Mouse (Mus musculus): ENCODE measurements at regions not wholly inside any gene's neighbourhood (a gene's known extent, or its start where the extent isn't known, plus 50 kb on each side); places are given as distances from the start of the nearest gene placed in this dataset.

- Histone ChIP-seq H3K4me1 (ENCODE audit: control insufficient read depth, insufficient read depth, low read length) (no peaks in the 10 kb centered on the region), H3K9ac (ENCODE audit: low read length) (no peak overlapping the region), H3K9me3 (replicated peaks; ENCODE audit: control insufficient read depth, low read length) (peaks cover 5% of the 10 kb centered on the region; the same call in 1 of the 2 replicates), H3K36me3 (ENCODE audit: control insufficient read depth, insufficient read depth, low read length) (no peaks in the 10 kb centered on the region), H3K4me2 (ENCODE audit: low read length) (no peak overlapping the region), H3K27ac (ENCODE audit: low read depth, low read length) (no peak overlapping the region), H3K27me3 (replicated peaks; ENCODE audit: control insufficient read depth, insufficient read depth, low read length) (no peaks in the 10 kb centered on the region), H3K4me3 (ENCODE audit: low read depth, low read length) (no peak overlapping the region)
- DNase-seq (ENCODE audit: low spot score) (no peak), ATAC-seq (no peak)
- 72% methylated on average over 1 of the region's 1 CpGs for WGBS
Observed at GRCm38 (mm10) chr6:37711766-37712165, 158.8 kb upstream of the Trim24 start.

DNA sequence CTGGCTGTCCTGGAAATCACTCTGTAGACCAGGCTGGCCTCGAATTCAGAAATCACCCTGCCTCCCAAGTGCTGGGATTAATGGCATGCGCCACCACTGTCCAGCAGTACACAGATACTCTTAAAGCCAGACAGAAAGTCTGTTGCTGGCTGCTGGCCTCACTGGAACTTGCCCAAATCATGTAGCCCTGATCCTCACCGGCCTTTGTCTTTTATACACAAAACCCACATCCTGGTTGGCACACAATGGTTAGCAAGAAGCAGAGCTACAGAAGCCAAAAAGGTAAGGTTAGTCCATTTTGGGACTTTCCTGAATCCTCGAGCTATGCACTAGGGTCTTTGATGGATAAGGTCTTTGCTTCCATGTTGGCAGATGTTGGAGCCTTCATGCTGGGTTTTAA lies 157.2 kb upstream of the Trim24 start:
- no peaks in the 10 kb centered on the region for H3K36me3 ChIP-seq (ENCODE audit: control insufficient read depth, insufficient read depth, low read length)
- H3K27me3 ChIP-seq (replicated peaks; ENCODE audit: control insufficient read depth, insufficient read depth, low read length) = no peaks in the 10 kb centered on the region
- WGBS = 90% methylated on average over 4 of the region's 4 CpGs
- H3K9ac ChIP-seq (ENCODE audit: low read length) = no peak overlapping the region
- no peak overlapping the region for H3K4me3 ChIP-seq (ENCODE audit: low read depth, low read length)
- no peak overlapping the region for H3K4me2 ChIP-seq (ENCODE audit: low read length)
- H3K27ac ChIP-seq (ENCODE audit: low read depth, low read length) = no peak overlapping the region
- ATAC-seq = no peak
- DNase-seq (ENCODE audit: low spot score) = no peak
- H3K4me1 ChIP-seq (ENCODE audit: control insufficient read depth, insufficient read depth, low read length) = no peaks in the 10 kb centered on the region
- 0 out of 2 replicates have a peak, but pooled peaks cover 3% of the 10 kb centered on the region for H3K9me3 ChIP-seq (replicated peaks; ENCODE audit: control insufficient read depth, low read length)

DNA sequence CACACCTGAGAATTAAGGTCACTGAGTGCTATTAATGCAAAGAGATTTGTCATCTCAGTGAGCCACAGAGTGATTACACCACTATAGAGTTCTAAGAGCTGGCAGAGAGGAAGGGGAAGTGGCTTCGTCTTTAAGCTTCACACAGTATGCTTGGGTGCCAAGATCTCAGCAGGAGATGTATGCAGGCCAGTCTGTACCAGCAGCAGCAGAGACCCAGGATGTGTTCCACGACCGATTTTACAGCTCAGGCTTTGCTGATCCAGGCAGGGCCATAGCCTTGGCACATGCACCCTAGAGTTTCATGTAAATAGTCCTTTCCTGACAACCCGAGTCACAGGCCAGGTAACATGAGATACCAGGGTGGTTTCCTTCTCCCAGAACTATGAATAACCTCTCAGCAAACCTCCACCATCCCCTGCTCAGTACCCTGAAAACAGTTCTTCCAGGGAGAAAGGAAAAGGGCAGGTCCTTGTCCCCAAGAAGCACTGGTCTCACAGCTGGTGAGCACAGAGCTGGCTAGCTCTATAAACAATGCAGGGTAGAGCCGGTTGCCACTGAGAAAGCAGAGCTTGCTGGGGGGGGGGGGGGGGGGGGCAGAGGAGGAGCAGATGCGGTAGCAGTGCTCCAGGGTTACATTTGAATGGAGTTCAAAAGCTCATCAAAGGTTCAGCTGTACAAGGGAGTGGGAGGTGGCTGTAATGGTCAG lies 156.2 kb upstream of the Trim24 start:
- ATAC-seq (no peak), DNase-seq (ENCODE audit: low spot score) (peak; percentile 21)
- H3K4me2 ChIP-seq (ENCODE audit: low read length) = no peak overlapping the region
- no peaks in the 10 kb centered on the region for H3K4me1 ChIP-seq (ENCODE audit: control insufficient read depth, insufficient read depth, low read length)
- no peak overlapping the region for H3K4me3 ChIP-seq (ENCODE audit: low read depth, low read length)
- H3K9me3 ChIP-seq (replicated peaks; ENCODE audit: control insufficient read depth, low read length) = 0 out of 2 replicates have a peak, but pooled peaks cover 3% of the 10 kb centered on the region
- no peak overlapping the region for H3K9ac ChIP-seq (ENCODE audit: low read length)
- H3K27ac ChIP-seq (ENCODE audit: low read depth, low read length) = no peak overlapping the region
- no peaks in the 10 kb centered on the region for H3K36me3 ChIP-seq (ENCODE audit: control insufficient read depth, insufficient read depth, low read length)
- no peaks in the 10 kb centered on the region for H3K27me3 ChIP-seq (replicated peaks; ENCODE audit: control insufficient read depth, insufficient read depth, low read length)
- 33% methylated on average over 5 of the region's 6 CpGs for WGBS

- no peak for ATAC-seq
- H3K36me3 ChIP-seq (ENCODE audit: control insufficient read depth, insufficient read depth, low read length) = no peaks in the 10 kb centered on the region
- H3K4me1 ChIP-seq (ENCODE audit: control insufficient read depth, insufficient read depth, low read length) = no peaks in the 10 kb centered on the region
Observed at GRCm38 (mm10) chr6:37721736-37722135, 148.9 kb upstream of the Trim24 start.

GRCm38 (mm10) chr6:37723337-37723736 lies 147.3 kb upstream of the Trim24 start:
- DNase-seq (ENCODE audit: low spot score) = peak; percentile 65
- H3K36me3 ChIP-seq (ENCODE audit: control insufficient read depth, insufficient read depth, low read length) = no peaks in the 10 kb centered on the region

More at GRCm38 (mm10) chr6:37721736-37722135, 148.9 kb upstream of the Trim24 start:
- 78% methylated on average over 1 of the region's 1 CpGs for WGBS
- no peaks in the 10 kb centered on the region for H3K9me3 ChIP-seq (replicated peaks; ENCODE audit: control insufficient read depth, low read length)
- no peak overlapping the region for H3K27ac ChIP-seq (ENCODE audit: low read depth, low read length)
- H3K4me2 ChIP-seq (ENCODE audit: low read length) = no peak overlapping the region
- H3K9ac ChIP-seq (ENCODE audit: low read length) = no peak overlapping the region
- no peak for DNase-seq (ENCODE audit: low spot score)
- H3K27me3 ChIP-seq (replicated peaks; ENCODE audit: control insufficient read depth, insufficient read depth, low read length) = no peaks in the 10 kb centered on the region
- H3K4me3 ChIP-seq (ENCODE audit: low read depth, low read length) = no peak overlapping the region

DNA sequence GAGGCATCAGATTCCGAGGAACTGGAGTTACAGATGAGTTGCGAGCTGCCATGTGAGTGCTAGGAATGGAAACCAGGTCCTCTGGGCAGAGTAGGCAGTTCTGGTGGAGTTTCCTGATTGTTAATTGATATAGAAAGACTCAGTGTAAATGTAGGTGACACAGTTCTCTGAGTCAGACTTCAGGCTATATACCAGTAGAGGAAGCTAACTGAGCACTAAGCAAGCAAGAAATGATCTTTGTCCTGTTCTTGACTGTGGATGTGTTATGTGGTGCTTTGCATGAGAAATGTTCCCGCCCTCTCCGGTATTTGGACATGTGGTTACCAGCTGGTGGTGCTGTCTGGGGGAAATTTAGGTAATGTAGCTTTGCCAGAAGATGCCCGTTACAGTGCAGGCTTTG lies 146.4 kb upstream of the Trim24 start:
- DNase-seq (ENCODE audit: low spot score) (no peak), ATAC-seq (no peak)
- H3K4me1 ChIP-seq (ENCODE audit: control insufficient read depth, insufficient read depth, low read length) = no peaks in the 10 kb centered on the region
- no peak overlapping the region for H3K27ac ChIP-seq (ENCODE audit: low read depth, low read length)
- WGBS = 93% methylated on average over 5 of the region's 5 CpGs
- no peak overlapping the region for H3K4me2 ChIP-seq (ENCODE audit: low read length)
- no peaks in the 10 kb centered on the region for H3K9me3 ChIP-seq (replicated peaks; ENCODE audit: control insufficient read depth, low read length)
- no peaks in the 10 kb centered on the region for H3K36me3 ChIP-seq (ENCODE audit: control insufficient read depth, insufficient read depth, low read length)
- H3K9ac ChIP-seq (ENCODE audit: low read length) = no peak overlapping the region
- H3K27me3 ChIP-seq (replicated peaks; ENCODE audit: control insufficient read depth, insufficient read depth, low read length) = no peaks in the 10 kb centered on the region
- no peak overlapping the region for H3K4me3 ChIP-seq (ENCODE audit: low read depth, low read length)

More at GRCm38 (mm10) chr6:37723337-37723736, 147.3 kb upstream of the Trim24 start:
- Histone ChIP-seq H3K4me3 (ENCODE audit: low read depth, low read length) (no peak overlapping the region), H3K9ac (ENCODE audit: low read length) (no peak overlapping the region), H3K27me3 (replicated peaks; ENCODE audit: control insufficient read depth, insufficient read depth, low read length) (no peaks in the 10 kb centered on the region), H3K4me1 (ENCODE audit: control insufficient read depth, insufficient read depth, low read length) (no peaks in the 10 kb centered on the region), H3K4me2 (ENCODE audit: low read length) (no peak overlapping the region), H3K9me3 (replicated peaks; ENCODE audit: control insufficient read depth, low read length) (no peaks in the 10 kb centered on the region), H3K27ac (ENCODE audit: low read depth, low read length) (no peak overlapping the region)
- 33% methylated on average over 4 of the region's 4 CpGs for WGBS
- no peak for ATAC-seq

DNA sequence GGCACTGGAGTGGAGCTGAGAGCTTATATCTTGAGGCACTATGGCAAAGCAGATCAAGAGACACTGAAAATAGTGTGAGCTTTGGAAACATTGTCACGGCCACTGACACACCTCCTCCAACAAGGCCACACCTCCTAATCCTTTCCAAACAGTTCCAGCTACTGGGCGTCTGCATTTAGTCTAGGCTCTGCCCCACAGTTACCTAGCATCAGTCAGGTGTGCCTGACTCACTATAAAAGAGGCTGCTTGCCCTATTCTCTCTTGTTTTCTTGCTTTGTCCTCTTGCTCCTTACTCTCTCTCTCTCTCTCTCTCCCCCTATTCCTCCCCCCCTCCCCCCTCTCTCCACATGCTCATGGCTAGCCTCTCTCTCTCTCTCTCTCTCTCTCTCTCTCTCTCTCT lies 142.0 kb upstream of the Trim24 start:
- Histone ChIP-seq H3K9ac (ENCODE audit: low read length) (no peak overlapping the region), H3K36me3 (ENCODE audit: control insufficient read depth, insufficient read depth, low read length) (no peaks in the 10 kb centered on the region), H3K4me2 (ENCODE audit: low read length) (no peak overlapping the region), H3K9me3 (replicated peaks; ENCODE audit: control insufficient read depth, low read length) (no peaks in the 10 kb centered on the region), H3K27ac (ENCODE audit: low read depth, low read length) (no peak overlapping the region), H3K27me3 (replicated peaks; ENCODE audit: control insufficient read depth, insufficient read depth, low read length) (no peaks in the 10 kb centered on the region), H3K4me1 (ENCODE audit: control insufficient read depth, insufficient read depth, low read length) (no peaks in the 10 kb centered on the region), H3K4me3 (ENCODE audit: low read depth, low read length) (no peak overlapping the region)
- DNase-seq (ENCODE audit: low spot score) = no peak
- ATAC-seq = no peak
- WGBS = 78% methylated on average over 2 of the region's 2 CpGs

DNA sequence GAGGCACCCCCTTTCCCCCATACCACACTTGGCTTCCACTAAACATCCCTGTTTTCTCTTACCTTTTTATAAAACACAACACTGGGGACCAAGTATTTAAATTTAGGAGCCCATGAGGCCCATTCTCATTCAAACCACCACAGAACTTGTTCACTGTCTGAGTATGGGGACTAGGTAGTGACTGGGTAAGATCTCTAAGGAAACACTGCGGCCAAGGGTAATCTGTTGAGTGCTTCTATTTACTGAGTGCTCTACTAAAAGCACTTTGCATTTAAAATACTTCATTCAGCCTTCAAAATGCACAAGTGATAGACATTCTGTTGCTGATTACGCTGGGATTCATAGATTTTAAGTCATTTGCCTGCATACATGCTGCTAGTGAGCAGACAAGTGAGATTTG lies 141.4 kb upstream of the Trim24 start:
- no peaks in the 10 kb centered on the region for H3K27me3 ChIP-seq (replicated peaks; ENCODE audit: control insufficient read depth, insufficient read depth, low read length)
- no peak for ATAC-seq
- H3K4me3 ChIP-seq (ENCODE audit: low read depth, low read length) = no peak overlapping the region
- H3K36me3 ChIP-seq (ENCODE audit: control insufficient read depth, insufficient read depth, low read length) = no peaks in the 10 kb centered on the region
- no peak overlapping the region for H3K27ac ChIP-seq (ENCODE audit: low read depth, low read length)
- no peaks in the 10 kb centered on the region for H3K4me1 ChIP-seq (ENCODE audit: control insufficient read depth, insufficient read depth, low read length)
- H3K4me2 ChIP-seq (ENCODE audit: low read length) = no peak overlapping the region
- DNase-seq (ENCODE audit: low spot score) = no peak
- 83% methylated on average over 2 of the region's 2 CpGs for WGBS
- H3K9me3 ChIP-seq (replicated peaks; ENCODE audit: control insufficient read depth, low read length) = no peaks in the 10 kb centered on the region
- no peak overlapping the region for H3K9ac ChIP-seq (ENCODE audit: low read length)

- Histone ChIP-seq H3K4me1 (ENCODE audit: control insufficient read depth, insufficient read depth, low read length) (no peaks in the 10 kb centered on the region), H3K4me3 (ENCODE audit: low read depth, low read length) (no peak overlapping the region), H3K27me3 (replicated peaks; ENCODE audit: control insufficient read depth, insufficient read depth, low read length) (no peaks in the 10 kb centered on the region), H3K9me3 (replicated peaks; ENCODE audit: control insufficient read depth, low read length) (no peaks in the 10 kb centered on the region), H3K36me3 (ENCODE audit: control insufficient read depth, insufficient read depth, low read length) (no peaks in the 10 kb centered on the region), H3K4me2 (ENCODE audit: low read length) (no peak overlapping the region), H3K27ac (ENCODE audit: low read depth, low read length) (no peak overlapping the region), H3K9ac (ENCODE audit: low read length) (no peak overlapping the region)
- no peak for DNase-seq (ENCODE audit: low spot score)
- WGBS = 58% methylated on average over 5 of the region's 8 CpGs
- ATAC-seq = no peak
Observed at GRCm38 (mm10) chr6:37730500-37731239, 139.9 kb upstream of the Trim24 start.
